Mouse (Mus musculus) lung, adult 2 months (tissue): ENCODE data around the gene Atp6v1g1.

Experiments
- CTCF ChIP-seq: fragments of 200-500 bp; IDR thresholded peaks from 2 replicates; pipeline ENCODE4 v1.5.1; 2011; ENCODE audit warnings: mild to moderate bottlenecking, low read length, control low read depth; ENCODE audit not compliant: insufficient read depth
- POLR2A ChIP-seq: fragments of 200-500 bp; IDR thresholded peaks from 2 replicates; pipeline ENCODE4 v1.6.1; 2011; ENCODE audit warnings: low read depth, mild to moderate bottlenecking, control low read depth, low read length, borderline replicate concordance; ENCODE audit errors: extremely low read depth

DNA sequence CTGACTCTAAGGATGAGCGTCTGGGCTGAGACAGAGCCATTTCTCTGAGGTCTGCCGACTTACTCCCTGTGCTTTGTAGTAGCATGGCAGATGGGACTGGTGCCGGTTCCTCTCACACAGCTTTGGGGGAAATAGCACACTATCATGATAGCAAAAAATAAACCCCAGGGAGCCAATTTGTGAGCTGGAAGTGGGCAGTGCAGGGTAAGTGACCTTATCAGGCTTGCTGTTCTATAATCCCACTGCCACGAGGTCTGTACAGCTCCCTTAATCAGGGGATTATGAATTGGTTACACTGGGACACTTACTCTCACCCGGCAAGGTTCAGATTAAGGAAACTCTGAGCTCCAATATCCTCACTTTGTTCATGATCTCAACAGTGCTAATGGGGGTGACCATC is 43.5 kb upstream of the Atp6v1g1 start:
- TF ChIP-seq CTCF (no peak), POLR2A (no peak)
